Mouse (Mus musculus): Measurements from ENCODE around the gene Clhc1. TPM values are rescaled to one million over a fixed set of nuclear protein-coding genes. Genes with fewer than 3 reads are reported as not detected.

Clhc1 gene
- total RNA-seq, 1 experiment from 2014 or later: 2.6 TPM

GRCm38 (mm10) chr11:29549425-29549778 is 1.7 kb downstream of the Clhc1 start:
- ATAC-seq (replicated peaks; ENCODE audit: insufficient number of reproducible peaks, low FRiP score, low TSS enrichment, poor library complexity, severe bottlenecking): 0 out of 2 replicates have a peak, but pooled peaks have one; percentile 30

- no peak for ATAC-seq (replicated peaks; ENCODE audit: insufficient number of reproducible peaks, low FRiP score, low TSS enrichment, poor library complexity, severe bottlenecking)
Observed at GRCm38 (mm10) chr11:29560452-29560851, 12.7 kb downstream of the Clhc1 start.

- ATAC-seq (replicated peaks; ENCODE audit: insufficient number of reproducible peaks, low FRiP score, low TSS enrichment, poor library complexity, severe bottlenecking): no peak
Observed at GRCm38 (mm10) chr11:29560990-29561389, 13.2 kb downstream of the Clhc1 start.

- ATAC-seq (replicated peaks; ENCODE audit: insufficient number of reproducible peaks, low FRiP score, low TSS enrichment, poor library complexity, severe bottlenecking): no peak
Observed at GRCm38 (mm10) chr11:29563406-29563805, 15.7 kb downstream of the Clhc1 start.

GRCm38 (mm10) chr11:29571536-29571935 is 23.8 kb downstream of the Clhc1 start:
- no peak for ATAC-seq (replicated peaks; ENCODE audit: insufficient number of reproducible peaks, low FRiP score, low TSS enrichment, poor library complexity, severe bottlenecking)

- no peak for ATAC-seq (replicated peaks; ENCODE audit: insufficient number of reproducible peaks, low FRiP score, low TSS enrichment, poor library complexity, severe bottlenecking)
Observed at GRCm38 (mm10) chr11:29572656-29573055, 24.9 kb downstream of the Clhc1 start.

- no peak for ATAC-seq (replicated peaks; ENCODE audit: insufficient number of reproducible peaks, low FRiP score, low TSS enrichment, poor library complexity, severe bottlenecking)
Observed at GRCm38 (mm10) chr11:29579610-29580009, 31.9 kb downstream of the Clhc1 start.

- no peak for ATAC-seq (replicated peaks; ENCODE audit: insufficient number of reproducible peaks, low FRiP score, low TSS enrichment, poor library complexity, severe bottlenecking)
Observed at GRCm38 (mm10) chr11:29595217-29595616, 47.5 kb downstream of the Clhc1 start.

- ATAC-seq (replicated peaks; ENCODE audit: insufficient number of reproducible peaks, low FRiP score, low TSS enrichment, poor library complexity, severe bottlenecking): no peak
Observed at GRCm38 (mm10) chr11:29597159-29597558, 49.4 kb downstream of the Clhc1 start.

GRCm38 (mm10) chr11:29599000-29599399 is 51.2 kb downstream of the Clhc1 start:
- ATAC-seq (replicated peaks; ENCODE audit: insufficient number of reproducible peaks, low FRiP score, low TSS enrichment, poor library complexity, severe bottlenecking): no peak

- no peak for ATAC-seq (replicated peaks; ENCODE audit: insufficient number of reproducible peaks, low FRiP score, low TSS enrichment, poor library complexity, severe bottlenecking)
Observed at GRCm38 (mm10) chr11:29603581-29603980, 55.8 kb downstream of the Clhc1 start.

GRCm38 (mm10) chr11:29607465-29607990 is 59.8 kb downstream of the Clhc1 start:
- no peak for ATAC-seq (replicated peaks; ENCODE audit: insufficient number of reproducible peaks, low FRiP score, low TSS enrichment, poor library complexity, severe bottlenecking)

- ATAC-seq (replicated peaks; ENCODE audit: insufficient number of reproducible peaks, low FRiP score, low TSS enrichment, poor library complexity, severe bottlenecking): no peak
Observed at GRCm38 (mm10) chr11:29609756-29610468, 62.2 kb downstream of the Clhc1 start.

GRCm38 (mm10) chr11:29612007-29612406 is 64.3 kb downstream of the Clhc1 start:
- ATAC-seq (replicated peaks; ENCODE audit: insufficient number of reproducible peaks, low FRiP score, low TSS enrichment, poor library complexity, severe bottlenecking): no peak

GRCm38 (mm10) chr11:29613185-29613735 is 65.5 kb downstream of the Clhc1 start:
- ATAC-seq (replicated peaks; ENCODE audit: insufficient number of reproducible peaks, low FRiP score, low TSS enrichment, poor library complexity, severe bottlenecking): no peak

- ATAC-seq (replicated peaks; ENCODE audit: insufficient number of reproducible peaks, low FRiP score, low TSS enrichment, poor library complexity, severe bottlenecking): no peak
Observed at GRCm38 (mm10) chr11:29614217-29614924, 66.6 kb downstream of the Clhc1 start.

GRCm38 (mm10) chr11:29622030-29622790 is 74.5 kb downstream of the Clhc1 start:
- ATAC-seq (replicated peaks; ENCODE audit: insufficient number of reproducible peaks, low FRiP score, low TSS enrichment, poor library complexity, severe bottlenecking): no peak

- no peak for ATAC-seq (replicated peaks; ENCODE audit: insufficient number of reproducible peaks, low FRiP score, low TSS enrichment, poor library complexity, severe bottlenecking)
Observed at GRCm38 (mm10) chr11:29623327-29623726, 75.6 kb downstream of the Clhc1 start.

- no peak for ATAC-seq (replicated peaks; ENCODE audit: insufficient number of reproducible peaks, low FRiP score, low TSS enrichment, poor library complexity, severe bottlenecking)
Observed at GRCm38 (mm10) chr11:29626541-29626940, 78.8 kb downstream of the Clhc1 start.

Measured in monocyte, adult 5-6 weeks (primary cell).